ENCODE assay signal across 21 mouse cellular contexts in the genomic region with DNA sequence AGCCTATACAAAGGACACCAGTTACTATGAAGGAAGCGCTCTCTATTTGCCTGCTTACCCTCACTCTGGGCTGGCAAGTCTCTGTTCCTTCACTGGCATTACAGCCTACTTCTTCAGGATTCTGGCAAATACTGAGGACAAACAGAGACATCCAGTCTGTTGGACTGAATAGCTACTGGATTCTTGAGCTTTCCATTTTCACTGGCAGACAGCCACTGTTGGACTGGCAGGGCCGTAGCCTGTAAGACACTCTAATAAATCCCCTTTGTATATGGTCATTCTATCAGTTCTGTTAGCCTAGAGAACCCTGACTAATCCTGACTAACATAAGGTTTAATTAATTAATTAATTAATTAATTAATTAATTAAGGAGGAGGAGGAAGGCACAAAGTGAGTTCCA.
"Had no signal": no experiment of that assay in that cellular context is flagged by ENCODE, and none has a peak within 500 bp of the region (broad histone marks: within the 10 kb centered on the region; RNA-seq: fewer than 3 reads in every experiment).

No protein-coding gene starts in this region.

- ATAC-seq: liver, embryonic 12.5 days; midbrain, embryonic 15.5 days had no signal

- H3K4me2 ChIP-seq: limb, embryonic 13.5 days; liver, embryonic 12.5 days; liver, embryonic 15.5 days; lung, embryonic 15.5 days; midbrain, embryonic 15.5 days; stomach, embryonic 15.5 days had no signal

- H3K9me3 ChIP-seq: limb, embryonic 10.5 days; limb, embryonic 13.5 days; liver, embryonic 12.5 days; liver, embryonic 15.5 days; lung, embryonic 15.5 days; megakaryocyte, embryonic 14.5 days; midbrain, embryonic 10.5 days; midbrain, embryonic 15.5 days; stomach, embryonic 15.5 days had no signal

- H3K27ac ChIP-seq: kidney, postnatal 0 days; left cerebral cortex, adult 2 months; limb, embryonic 10.5 days; limb, embryonic 13.5 days; liver, embryonic 12.5 days; liver, embryonic 15.5 days; lung, embryonic 15.5 days; midbrain, embryonic 10.5 days; midbrain, embryonic 15.5 days; stomach, embryonic 15.5 days had no signal

- H3K36me3 ChIP-seq: limb, embryonic 10.5 days; limb, embryonic 13.5 days; liver, embryonic 12.5 days; liver, embryonic 15.5 days; lung, embryonic 15.5 days; midbrain, embryonic 10.5 days; midbrain, embryonic 15.5 days; stomach, embryonic 15.5 days had no signal

- H3K4me3 ChIP-seq: left cerebral cortex, adult 2 months; limb, embryonic 10.5 days; limb, embryonic 13.5 days; liver, embryonic 12.5 days; liver, embryonic 15.5 days; lung, embryonic 15.5 days; megakaryocyte, embryonic 14.5 days; midbrain, embryonic 10.5 days; midbrain, embryonic 15.5 days; stomach, embryonic 15.5 days had no signal

- DNase-seq: kidney, adult 2 months; kidney, postnatal 25 days; layer of hippocampus, postnatal 36 days; liver; lung, adult 18-20 months; lung, postnatal 10 days; lung, postnatal 36 days; right cerebral cortex, postnatal 25 days; spleen, adult 18-20 months; thymus, postnatal 25 days had no signal

- H3K4me1 ChIP-seq: limb, embryonic 10.5 days; limb, embryonic 13.5 days; liver, embryonic 12.5 days; liver, embryonic 15.5 days; lung, embryonic 15.5 days; megakaryocyte, embryonic 14.5 days; midbrain, embryonic 10.5 days; midbrain, embryonic 15.5 days; stomach, embryonic 15.5 days had no signal

- H3K9ac ChIP-seq: limb, embryonic 13.5 days; liver, embryonic 12.5 days; liver, embryonic 15.5 days; lung, embryonic 15.5 days; midbrain, embryonic 15.5 days; stomach, embryonic 15.5 days had no signal

- H3K27me3 ChIP-seq: limb, embryonic 13.5 days; liver, embryonic 12.5 days; liver, embryonic 15.5 days; lung, embryonic 15.5 days; megakaryocyte, embryonic 14.5 days; midbrain, embryonic 15.5 days; stomach, embryonic 15.5 days had no signal
